Mouse (Mus musculus): ENCODE data around the gene Olfr544. TPM values are rescaled to one million over a fixed set of nuclear protein-coding genes. Genes with fewer than 3 reads are reported as not detected.
A peak's percentile ranks its signal among the peaks of the same experiment; 100 is the strongest.

The Olfr544 gene
- polyA plus RNA-seq, 2 experiments: 0.18 TPM; not detected in 1

GRCm38 (mm10) chr7:102458618-102459380, 29.3 kb downstream of the Olfr544 start:
- Histone ChIP-seq H3K36me3 (ENCODE audit: control insufficient read depth, insufficient read depth, low read length) (peaks cover 85% of the 10 kb centered on the region), H3K27me3 (ENCODE audit: control insufficient read depth, insufficient read depth, low read length) (no peaks in the 10 kb centered on the region), H3K9me3 (ENCODE audit: control insufficient read depth, low read length) (no peaks in the 10 kb centered on the region), H3K27ac (replicated peaks; ENCODE audit: low read depth, low read length) (no peak overlapping the region), H3K4me3 (replicated peaks; ENCODE audit: low read length) (no peak overlapping the region), H3K9ac (ENCODE audit: low read depth, low read length, severe bottlenecking) (no peak overlapping the region), H3K4me2 (replicated peaks; ENCODE audit: low read depth, low read length, severe bottlenecking) (no peak overlapping the region), H3K4me1 (ENCODE audit: control insufficient read depth, insufficient read depth, low read length) (no peaks in the 10 kb centered on the region)
- DNase-seq (ENCODE audit: low spot score): no peak
- no peak for ATAC-seq (ENCODE audit: low FRiP score, low read depth)
- WGBS: 84% methylated on average over 5 of the region's 5 CpGs
- TF ChIP-seq POLR2A (IDR thresholded peaks at IDR 0.05; ENCODE audit: borderline replicate concordance, extremely low read depth, insufficient read depth, insufficient read length): no peak

- H3K27ac ChIP-seq (replicated peaks; ENCODE audit: low read depth, low read length): no peak overlapping the region
- H3K27me3 ChIP-seq (ENCODE audit: control insufficient read depth, insufficient read depth, low read length): no peaks in the 10 kb centered on the region
- TF ChIP-seq POLR2A (IDR thresholded peaks at IDR 0.05; ENCODE audit: borderline replicate concordance, extremely low read depth, insufficient read depth, insufficient read length): no peak
- WGBS: 89% methylated on average over 9 of the region's 9 CpGs
- H3K9me3 ChIP-seq (ENCODE audit: control insufficient read depth, low read length): no peaks in the 10 kb centered on the region
- no peak overlapping the region for H3K9ac ChIP-seq (ENCODE audit: low read depth, low read length, severe bottlenecking)
- DNase-seq (ENCODE audit: low spot score) (no peak), ATAC-seq (ENCODE audit: low FRiP score, low read depth) (no peak)
- H3K4me2 ChIP-seq (replicated peaks; ENCODE audit: low read depth, low read length, severe bottlenecking): no peak overlapping the region
- no peak overlapping the region for H3K4me3 ChIP-seq (replicated peaks; ENCODE audit: low read length)
- H3K4me1 ChIP-seq (ENCODE audit: control insufficient read depth, insufficient read depth, low read length): peaks cover 12% of the 10 kb centered on the region
- peaks cover 62% of the 10 kb centered on the region for H3K36me3 ChIP-seq (ENCODE audit: control insufficient read depth, insufficient read depth, low read length)
These were observed 41.7 kb downstream of the Olfr544 start for GRCm38 (mm10) chr7:102446438-102446837.

- no peaks in the 10 kb centered on the region for H3K27me3 ChIP-seq (ENCODE audit: control insufficient read depth, insufficient read depth, low read length)
- no peak overlapping the region for H3K4me3 ChIP-seq (replicated peaks; ENCODE audit: low read length)
- WGBS: 80% methylated on average over 2 of the region's 2 CpGs
- H3K9ac ChIP-seq (ENCODE audit: low read depth, low read length, severe bottlenecking): no peak overlapping the region
- H3K4me2 ChIP-seq (replicated peaks; ENCODE audit: low read depth, low read length, severe bottlenecking): no peak overlapping the region
- ATAC-seq (ENCODE audit: low FRiP score, low read depth) (no peak), DNase-seq (ENCODE audit: low spot score) (no peak)
- H3K27ac ChIP-seq (replicated peaks; ENCODE audit: low read depth, low read length): no peak overlapping the region
- peaks cover 12% of the 10 kb centered on the region for H3K4me1 ChIP-seq (ENCODE audit: control insufficient read depth, insufficient read depth, low read length)
- H3K9me3 ChIP-seq (ENCODE audit: control insufficient read depth, low read length): no peaks in the 10 kb centered on the region
- TF ChIP-seq POLR2A (IDR thresholded peaks at IDR 0.05; ENCODE audit: borderline replicate concordance, extremely low read depth, insufficient read depth, insufficient read length): no peak
- peaks cover 43% of the 10 kb centered on the region for H3K36me3 ChIP-seq (ENCODE audit: control insufficient read depth, insufficient read depth, low read length)
These were observed 43.8 kb downstream of the Olfr544 start for GRCm38 (mm10) chr7:102444301-102444700.

GRCm38 (mm10) chr7:102442432-102442831, 45.7 kb downstream of the Olfr544 start:
- no peaks in the 10 kb centered on the region for H3K27me3 ChIP-seq (ENCODE audit: control insufficient read depth, insufficient read depth, low read length)
- H3K4me3 ChIP-seq (replicated peaks; ENCODE audit: low read length): peak overlapping the region; percentile 85
- DNase-seq (ENCODE audit: low spot score) (no peak), ATAC-seq (ENCODE audit: low FRiP score, low read depth) (no peak)
- H3K27ac ChIP-seq (replicated peaks; ENCODE audit: low read depth, low read length): peak overlapping the region; percentile 86; the same call in 1 of the 2 replicates
- peak overlapping the region; percentile 92 for H3K9ac ChIP-seq (ENCODE audit: low read depth, low read length, severe bottlenecking)
- peak overlapping the region; percentile 78 for H3K4me2 ChIP-seq (replicated peaks; ENCODE audit: low read depth, low read length, severe bottlenecking)
- peaks cover 12% of the 10 kb centered on the region for H3K4me1 ChIP-seq (ENCODE audit: control insufficient read depth, insufficient read depth, low read length)
- H3K9me3 ChIP-seq (ENCODE audit: control insufficient read depth, low read length): no peaks in the 10 kb centered on the region
- TF ChIP-seq POLR2A (IDR thresholded peaks at IDR 0.05; ENCODE audit: borderline replicate concordance, extremely low read depth, insufficient read depth, insufficient read length): no peak
- 6% methylated on average over 4 of the region's 4 CpGs for WGBS
- peaks cover 30% of the 10 kb centered on the region for H3K36me3 ChIP-seq (ENCODE audit: control insufficient read depth, insufficient read depth, low read length)

- Histone ChIP-seq H3K27ac (replicated peaks; ENCODE audit: low read depth, low read length) (peak within 1 kb of the TSS; percentile 86), H3K4me3 (replicated peaks; ENCODE audit: low read length) (peak within 1 kb of the TSS; percentile 85), H3K4me1 (ENCODE audit: control insufficient read depth, insufficient read depth, low read length) (peaks cover 12% of the 10 kb centered on the region), H3K4me2 (replicated peaks; ENCODE audit: low read depth, low read length, severe bottlenecking) (peak within 1 kb of the TSS; percentile 78), H3K9ac (ENCODE audit: low read depth, low read length, severe bottlenecking) (peak within 1 kb of the TSS; percentile 92), H3K9me3 (ENCODE audit: control insufficient read depth, low read length) (no peaks in the 10 kb centered on the region), H3K36me3 (ENCODE audit: control insufficient read depth, insufficient read depth, low read length) (peaks cover 24% of the 10 kb centered on the region), H3K27me3 (ENCODE audit: control insufficient read depth, insufficient read depth, low read length) (no peaks in the 10 kb centered on the region)
- peak; percentile 98 for DNase-seq (ENCODE audit: low spot score)
- under 1% methylated on average over 45 of the region's 56 CpGs for WGBS
- ATAC-seq (ENCODE audit: low FRiP score, low read depth): peak; percentile 99
- TF ChIP-seq POLR2A (IDR thresholded peaks at IDR 0.05; ENCODE audit: borderline replicate concordance, extremely low read depth, insufficient read depth, insufficient read length): no peak
These were observed 46.3 kb downstream of the Olfr544 start, which contains the start of gene Rrm1 for GRCm38 (mm10) chr7:102441657-102442391. TSS of gene Rrm1 (plus strand) at chr7:102441695.

Data from limb, embryonic 14.5 days (tissue).